Mouse (Mus musculus) regulatory T cell (primary cell): ENCODE data around the gene Cacna1c.

Source experiments
- in situ Hi-C: fragments of 300-600 bp; cut with MboI, MseI; formaldehyde crosslinking; loops from one replicate; pipeline ENCODE4 v1.15.1; 2025; ENCODE audit warnings: high pct_unique_total_duplicates

The Cacna1c gene

GRCm38 (mm10) chr6:119015346-119015745 is 180.9 kb downstream of the Cacna1c start:
- in situ Hi-C loops: no loop called here

GRCm38 (mm10) chr6:119013168-119014098 is 182.8 kb downstream of the Cacna1c start:
- in situ Hi-C loops: no loop called here

GRCm38 (mm10) chr6:119010875-119011274 is 185.3 kb downstream of the Cacna1c start:
- in situ Hi-C loops: no loop called here

DNA sequence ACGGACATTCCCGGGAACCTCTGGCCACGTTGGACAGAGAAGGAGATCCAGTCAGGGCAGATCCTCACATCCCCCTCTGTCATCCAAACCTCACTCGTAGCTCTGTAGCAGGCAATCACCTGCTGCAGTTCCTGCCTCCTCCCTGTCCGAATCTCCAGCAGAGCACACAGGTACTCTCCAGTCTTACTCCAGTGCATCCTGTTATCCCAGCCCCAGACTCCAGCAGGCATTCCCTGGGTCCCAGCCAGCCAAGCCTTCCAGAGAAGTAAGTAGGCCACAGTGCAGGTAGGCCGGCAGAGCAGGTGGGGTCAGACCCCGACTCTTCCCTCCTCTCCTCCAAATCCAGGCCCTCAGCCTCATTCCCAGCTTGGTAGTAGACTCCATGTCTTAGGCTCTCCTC is 186.7 kb downstream of the Cacna1c start:
- in situ Hi-C loops: no loop called here

- in situ Hi-C loops: no loop called here
Observed at GRCm38 (mm10) chr6:119008638-119009166, 187.5 kb downstream of the Cacna1c start.

DNA sequence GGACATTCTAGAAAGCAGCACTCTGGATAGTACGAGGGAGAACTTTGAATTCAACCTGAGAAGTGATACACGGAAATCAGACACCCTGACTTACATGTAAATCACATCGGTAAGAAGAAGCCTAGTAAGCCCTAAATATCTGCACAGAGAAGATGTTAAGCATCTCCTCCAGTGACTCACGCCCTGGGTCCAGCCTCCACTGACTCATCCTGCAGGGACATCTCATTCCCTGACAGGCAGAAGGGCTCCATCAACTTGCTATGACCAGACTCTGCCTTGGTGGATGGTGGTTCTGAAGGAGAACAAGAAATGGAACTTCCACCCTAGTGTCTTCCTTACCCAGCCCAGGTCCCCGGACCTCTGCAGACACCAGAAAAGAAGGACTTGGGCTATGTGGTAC is 191.6 kb downstream of the Cacna1c start:
- in situ Hi-C loops: no loop called here

DNA sequence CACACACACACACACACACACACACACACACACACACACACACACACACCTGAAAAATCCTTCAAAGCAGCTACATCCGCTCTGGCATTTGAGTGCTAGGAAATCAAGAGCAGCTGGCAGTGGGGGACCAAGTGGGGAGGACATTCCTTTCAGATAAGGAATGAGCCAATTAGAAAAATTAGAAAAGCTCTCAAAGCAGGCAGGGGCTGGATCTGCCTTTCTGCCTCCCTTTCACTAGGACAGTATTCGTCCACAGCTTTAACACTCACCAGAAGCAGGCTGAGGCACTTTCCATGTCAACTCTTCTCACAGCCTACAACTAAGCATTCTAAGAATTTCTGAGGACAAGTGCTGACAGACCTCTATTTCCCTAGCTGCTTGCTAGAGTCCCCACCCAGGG is 194.8 kb downstream of the Cacna1c start:
- in situ Hi-C loops: no loop called here

- in situ Hi-C loops: no loop called here
Observed at GRCm38 (mm10) chr6:119000255-119000654, 196.0 kb downstream of the Cacna1c start.

GRCm38 (mm10) chr6:118999329-118999875 is 196.8 kb downstream of the Cacna1c start:
- in situ Hi-C loops: no loop called here

- in situ Hi-C loops: no loop called here
Observed at GRCm38 (mm10) chr6:118997397-118997796, 198.8 kb downstream of the Cacna1c start.

DNA sequence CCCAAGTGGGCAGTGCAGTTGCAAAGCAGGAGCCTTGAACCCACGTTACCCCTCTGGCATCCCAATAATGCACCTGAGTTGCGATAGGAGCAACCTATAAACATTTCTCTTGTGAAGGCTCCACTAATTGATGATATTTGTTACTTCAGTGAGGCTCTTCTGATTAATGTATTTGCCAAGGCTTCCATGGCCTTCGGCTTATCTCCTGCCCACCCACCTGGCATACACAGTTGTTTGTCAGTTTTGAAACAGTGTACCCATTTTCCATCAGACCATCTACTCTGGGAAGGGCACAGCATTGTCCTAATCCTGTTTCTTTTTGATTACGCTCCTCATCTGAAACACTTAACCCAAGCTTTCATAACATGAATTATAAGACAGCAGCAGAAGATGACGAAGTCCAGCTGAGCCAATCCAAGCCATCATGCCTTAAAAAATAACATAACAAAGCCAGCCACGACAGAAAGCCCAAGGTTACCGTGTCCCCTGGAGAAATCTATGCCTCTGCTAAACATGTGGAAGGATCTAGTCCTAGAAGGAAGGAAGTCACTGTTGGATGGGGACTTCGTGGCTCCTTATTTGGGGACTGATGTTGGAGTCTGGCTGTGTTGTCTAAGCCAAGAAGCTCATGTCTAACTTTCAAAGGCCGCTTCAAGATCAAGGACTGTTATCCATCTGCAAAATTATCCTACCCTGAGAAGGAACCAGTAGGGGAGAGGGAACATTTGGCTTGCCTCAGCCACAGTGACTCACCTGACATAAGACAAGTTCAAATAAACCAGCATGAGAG is 201.8 kb downstream of the Cacna1c start:
- in situ Hi-C loops: no loop called here

- in situ Hi-C loops: no loop called here
Observed at GRCm38 (mm10) chr6:118992391-118992790, 203.8 kb downstream of the Cacna1c start.

GRCm38 (mm10) chr6:118989999-118990776 is 206.0 kb downstream of the Cacna1c start:
- in situ Hi-C loops: no loop called here

- in situ Hi-C loops: no loop called here
Observed at GRCm38 (mm10) chr6:118984181-118984901, 211.9 kb downstream of the Cacna1c start.

- in situ Hi-C loops: no loop called here
Observed at GRCm38 (mm10) chr6:118983471-118984040, 212.7 kb downstream of the Cacna1c start.

- in situ Hi-C loops: no loop called here
Observed at GRCm38 (mm10) chr6:118980265-118980664, 216.0 kb downstream of the Cacna1c start.

- in situ Hi-C loops: no loop called here
Observed at GRCm38 (mm10) chr6:118977443-118978271, 218.6 kb downstream of the Cacna1c start.

GRCm38 (mm10) chr6:118976617-118977016 is 219.6 kb downstream of the Cacna1c start:
- in situ Hi-C loops: no loop called here

- in situ Hi-C loops: no loop called here
Observed at GRCm38 (mm10) chr6:118971844-118972531, 224.2 kb downstream of the Cacna1c start.
